In genomic region chr7:100492391-100493116, GRCm38 (mm10) we compare ENCODE assay signal across 8 mouse cellular contexts. TPM values are rescaled to one million over a fixed set of nuclear protein-coding genes. Genes with fewer than 3 reads are reported as not detected.
A peak's percentile ranks its signal among the peaks of the same experiment; 100 is the strongest.
DNase-seq lines count a peak whose midpoint lies in the region; ATAC-seq and TF ChIP-seq lines count a peak whose summit lies in the region.

No protein-coding gene starts in this region.

- peaks cover 12% of the 10 kb centered on the region for H3K36me3 ChIP-seq in heart, embryonic 10.5 days
- H3K36me3 ChIP-seq in E14TG2a.4 (ENCODE audit: insufficient read depth, low read length): peaks cover 34% of the 10 kb centered on the region
- peaks cover 10% of the 10 kb centered on the region for H3K36me3 ChIP-seq in forebrain, embryonic 10.5 days (replicated peaks)
- H3K36me3 ChIP-seq in limb, embryonic 11.5 days (ENCODE audit: control insufficient read depth, insufficient read depth, low read length): peaks cover 7% of the 10 kb centered on the region; the same call in 1 of the 2 replicates
- no peaks in the 10 kb centered on the region for H3K36me3 ChIP-seq in midbrain, embryonic 14.5 days (ENCODE audit: control insufficient read depth, insufficient read depth, low read length)

- peak overlapping the region; percentile 87 for H3K4me2 ChIP-seq in limb, embryonic 11.5 days (ENCODE audit: low read depth, severe bottlenecking)
- H3K4me2 ChIP-seq in midbrain, embryonic 14.5 days (ENCODE audit: low read length): peak overlapping the region; percentile 60

- H3K27ac ChIP-seq in heart, embryonic 10.5 days: peak overlapping the region; percentile 83
- H3K27ac ChIP-seq in forebrain, embryonic 10.5 days: peak overlapping the region; percentile 87
- no peak overlapping the region for H3K27ac ChIP-seq in limb, embryonic 11.5 days (replicated peaks; ENCODE audit: low read depth, low read length)
- H3K27ac ChIP-seq in midbrain, embryonic 14.5 days (replicated peaks; ENCODE audit: low read depth, low read length): no peak overlapping the region

- no peak for DNase-seq in heart, embryonic 10.5 days (ENCODE audit: low spot score)
- DNase-seq in heart, adult 8-10 months (ENCODE audit: low spot score): no peak
- no peak for DNase-seq in forebrain, embryonic 10.5 days (ENCODE audit: extremely low spot score, low spot score)
- peak; percentile 39 for DNase-seq in limb, embryonic 11.5 days (ENCODE audit: low spot score)
- DNase-seq in midbrain, embryonic 14.5 days: peak; percentile 12
- DNase-seq in cerebellum, adult 9-11 months: no peak

- ATAC-seq in limb, embryonic 11.5 days (ENCODE audit: insufficient number of reproducible peaks, low FRiP score, low TSS enrichment, low read depth): no peak; the same call in 1 of the 2 replicates
- peak; percentile 26; the same call in 1 of the 2 replicates for ATAC-seq in midbrain, embryonic 14.5 days (ENCODE audit: low FRiP score, low TSS enrichment)
- no peak for ATAC-seq in granulocyte monocyte progenitor cell, adult 5-6 weeks (replicated peaks; ENCODE audit: poor library complexity, severe bottlenecking)

- H3K4me1 ChIP-seq in heart, embryonic 10.5 days: peaks cover 54% of the 10 kb centered on the region
- peaks cover 60% of the 10 kb centered on the region for H3K4me1 ChIP-seq in E14TG2a.4 (replicated peaks; ENCODE audit: low read depth, low read length)
- H3K4me1 ChIP-seq in forebrain, embryonic 10.5 days: peaks cover 55% of the 10 kb centered on the region
- H3K4me1 ChIP-seq in limb, embryonic 11.5 days (ENCODE audit: control insufficient read depth, insufficient read depth, low read length): peaks cover 35% of the 10 kb centered on the region
- H3K4me1 ChIP-seq in midbrain, embryonic 14.5 days (ENCODE audit: control insufficient read depth, insufficient read depth, low read length): peaks cover 17% of the 10 kb centered on the region

- peak overlapping the region; percentile 60 for H3K9ac ChIP-seq in limb, embryonic 11.5 days (ENCODE audit: low read length)
- H3K9ac ChIP-seq in midbrain, embryonic 14.5 days (replicated peaks; ENCODE audit: low read length): no peak overlapping the region; the same call in 1 of the 2 replicates

- TF ChIP-seq CTCF in E14TG2a.4 (conservative IDR thresholded peaks at IDR 0.05; ENCODE audit: low read length): no peak

- WGBS in heart, embryonic 10.5 days: 3% methylated on average over 35 of the region's 36 CpGs
- whole genome bisulfite sequencing in forebrain, embryonic 10.5 days: 1% methylated on average over 35 of the region's 36 CpGs
- 2% methylated on average over 36 of the region's 36 CpGs for WGBS in limb, embryonic 11.5 days
- WGBS in midbrain, embryonic 14.5 days: 3% methylated on average over 36 of the region's 36 CpGs

- no peaks in the 10 kb centered on the region for H3K27me3 ChIP-seq in heart, embryonic 10.5 days (ENCODE audit: insufficient read depth, poor library complexity, severe bottlenecking)
- H3K27me3 ChIP-seq in E14TG2a.4 (ENCODE audit: insufficient read depth, low read length): no peaks in the 10 kb centered on the region
- H3K27me3 ChIP-seq in forebrain, embryonic 10.5 days (ENCODE audit: poor library complexity, severe bottlenecking): peaks cover 36% of the 10 kb centered on the region
- H3K27me3 ChIP-seq in limb, embryonic 11.5 days (ENCODE audit: control insufficient read depth, insufficient read depth, low read length): no peaks in the 10 kb centered on the region
- H3K27me3 ChIP-seq in midbrain, embryonic 14.5 days (ENCODE audit: control insufficient read depth, insufficient read depth, low read length): no peaks in the 10 kb centered on the region; the same call in 1 of the 2 replicates

- no peaks in the 10 kb centered on the region for H3K9me3 ChIP-seq in heart, embryonic 10.5 days
- H3K9me3 ChIP-seq in E14TG2a.4 (ENCODE audit: low read length): no peaks in the 10 kb centered on the region
- H3K9me3 ChIP-seq in forebrain, embryonic 10.5 days: no peaks in the 10 kb centered on the region
- H3K9me3 ChIP-seq in limb, embryonic 11.5 days (ENCODE audit: control insufficient read depth, low read length): no peaks in the 10 kb centered on the region
- no peaks in the 10 kb centered on the region for H3K9me3 ChIP-seq in midbrain, embryonic 14.5 days (ENCODE audit: control insufficient read depth, low read length)

- H3K4me3 ChIP-seq in heart, embryonic 10.5 days: peak overlapping the region; percentile 62
- H3K4me3 ChIP-seq in E14TG2a.4 (replicated peaks; ENCODE audit: low read length): peak overlapping the region; percentile 88
- peak overlapping the region; percentile 64 for H3K4me3 ChIP-seq in forebrain, embryonic 10.5 days
- H3K4me3 ChIP-seq in limb, embryonic 11.5 days (ENCODE audit: low read depth, low read length): peak overlapping the region; percentile 45
- peak overlapping the region; percentile 28 for H3K4me3 ChIP-seq in midbrain, embryonic 14.5 days (replicated peaks; ENCODE audit: low read depth, low read length)

RNA-seq across cellular contexts. Expression of gene Ucp2, which starts 0.6 kb away (rescaled TPM):
- 165 and 231 TPM in 2 replicates for polyA plus RNA-seq in heart, embryonic 10.5 days (2016; fragmentation: Nextera tagmentation; extraction: Ambion mirVana)
- total RNA-seq in heart, adult 8-10 months (2022): 100 to 1,000 TPM; 165 to 276 (median 226) TPM
- polyA plus RNA-seq in forebrain, embryonic 10.5 days (2016; fragmentation: Nextera tagmentation; extraction: Ambion mirVana): 78.7 and 93.9 TPM in 2 replicates
- 116 and 123 TPM in 2 replicates for polyA plus RNA-seq in limb, embryonic 11.5 days (2014; fragmentation: Nextera tagmentation; extraction: Ambion mirVana)
- 47.0 and 55.6 TPM in 2 replicates for polyA plus RNA-seq in midbrain, embryonic 14.5 days (2014; fragmentation: Nextera tagmentation; extraction: Ambion mirVana)
- 413 and 551 TPM in 2 replicates for total RNA-seq in granulocyte monocyte progenitor cell, adult 5-6 weeks (2014; fragmentation: Nextera tagmentation)
- total RNA-seq in granulocyte monocyte progenitor cell, adult 5-6 weeks (2017): 97.5 and 99.2 TPM in 2 replicates

RNA-seq across cellular contexts. Expression of gene Ucp3, which starts 19.8 kb away (rescaled TPM):
- 0.05 and 0.14 TPM in 2 replicates for polyA plus RNA-seq in heart, embryonic 10.5 days (2016; fragmentation: Nextera tagmentation; extraction: Ambion mirVana)
- total RNA-seq in heart, adult 8-10 months (2022): 10 to 100 TPM; 20.7 to 55.8 (median 48.5) TPM
- not detected in 2 replicates for polyA plus RNA-seq in forebrain, embryonic 10.5 days (2016; fragmentation: Nextera tagmentation; extraction: Ambion mirVana)
- not detected in 2 replicates for polyA plus RNA-seq in limb, embryonic 11.5 days (2014; fragmentation: Nextera tagmentation; extraction: Ambion mirVana)
- not detected in 2 replicates for polyA plus RNA-seq in midbrain, embryonic 14.5 days (2014; fragmentation: Nextera tagmentation; extraction: Ambion mirVana)
- not detected in 2 replicates for total RNA-seq in granulocyte monocyte progenitor cell, adult 5-6 weeks (2014; fragmentation: Nextera tagmentation)
- total RNA-seq in granulocyte monocyte progenitor cell, adult 5-6 weeks (2017): not detected in 2 replicates

RNA-seq across cellular contexts. Expression of gene Dnajb13, which starts 22.2 kb away (rescaled TPM):
- polyA plus RNA-seq in heart, embryonic 10.5 days (2016; fragmentation: Nextera tagmentation; extraction: Ambion mirVana): 0.22 and 0.35 TPM in 2 replicates
- total RNA-seq in heart, adult 8-10 months (2022): under 1 TPM in 1 of 4 experiments, not detected in 3; 0.50 TPM
- 0.26 and 0.30 TPM in 2 replicates for polyA plus RNA-seq in forebrain, embryonic 10.5 days (2016; fragmentation: Nextera tagmentation; extraction: Ambion mirVana)
- polyA plus RNA-seq in limb, embryonic 11.5 days (2014; fragmentation: Nextera tagmentation; extraction: Ambion mirVana): 0.11 and 0.30 TPM in 2 replicates
- 2.0 and 3.7 TPM in 2 replicates for polyA plus RNA-seq in midbrain, embryonic 14.5 days (2014; fragmentation: Nextera tagmentation; extraction: Ambion mirVana)
- total RNA-seq in granulocyte monocyte progenitor cell, adult 5-6 weeks (2014; fragmentation: Nextera tagmentation): not detected in 2 replicates
- total RNA-seq in granulocyte monocyte progenitor cell, adult 5-6 weeks (2017): not detected in 2 replicates

RNA-seq across cellular contexts. Expression of gene Coa4, which starts 44.3 kb away (rescaled TPM):
- polyA plus RNA-seq in heart, embryonic 10.5 days (2016; fragmentation: Nextera tagmentation; extraction: Ambion mirVana): 26.4 and 31.3 TPM in 2 replicates
- total RNA-seq in heart, adult 8-10 months (2022): 10 to 100 TPM; 14.3 to 19.9 (median 17.6) TPM
- 20.4 and 20.6 TPM in 2 replicates for polyA plus RNA-seq in forebrain, embryonic 10.5 days (2016; fragmentation: Nextera tagmentation; extraction: Ambion mirVana)
- 21.3 and 22.2 TPM in 2 replicates for polyA plus RNA-seq in limb, embryonic 11.5 days (2014; fragmentation: Nextera tagmentation; extraction: Ambion mirVana)
- polyA plus RNA-seq in midbrain, embryonic 14.5 days (2014; fragmentation: Nextera tagmentation; extraction: Ambion mirVana): 16.5 and 16.6 TPM in 2 replicates
- 5.4 and 14.1 TPM in 2 replicates for total RNA-seq in granulocyte monocyte progenitor cell, adult 5-6 weeks (2014; fragmentation: Nextera tagmentation)
- 20.0 and 21.1 TPM in 2 replicates for total RNA-seq in granulocyte monocyte progenitor cell, adult 5-6 weeks (2017)

Comparison
In these comparisons a context has a peak if more than half of its experiments do, and no peak if none do; other contexts are left out.
1. DNase-seq: peak in limb, embryonic 11.5 days (single experiment) and midbrain, embryonic 14.5 days (single experiment); none in heart, embryonic 10.5 days (single experiment), heart, adult 8-10 months (single experiment), forebrain, embryonic 10.5 days (single experiment) and cerebellum, adult 9-11 months (single experiment).
2. H3K27ac ChIP-seq: peak in heart, embryonic 10.5 days (single experiment) and forebrain, embryonic 10.5 days (single experiment); none in limb, embryonic 11.5 days (single experiment) and midbrain, embryonic 14.5 days (single experiment).
3. H3K4me3 ChIP-seq: peak in every context shown above with its lines; median percentile 88 in E14TG2a.4; 64 in forebrain, embryonic 10.5 days; 62 in heart, embryonic 10.5 days; 45 in limb, embryonic 11.5 days; 28 in midbrain, embryonic 14.5 days.